21 mouse cellular contexts compared by ENCODE assay signal in genomic region chrX:167175319-167175718, GRCm38 (mm10). TPM values are rescaled to one million over a fixed set of nuclear protein-coding genes. Genes with fewer than 3 reads are reported as not detected.
DNase-seq lines count a peak whose midpoint lies in the region; ATAC-seq and TF ChIP-seq lines count a peak whose summit lies in the region.
"Had no signal": no experiment of that assay in that cellular context is flagged by ENCODE, and none has a peak within 500 bp of the region (broad histone marks: within the 10 kb centered on the region; RNA-seq: fewer than 3 reads in every experiment).

No protein-coding gene starts in this region.

- no peak overlapping the region for H3K4me3 ChIP-seq in heart, adult 2 months
- no peak overlapping the region for H3K4me3 ChIP-seq in testis, adult 2 months (ENCODE audit: control insufficient read depth, low read depth, low read length)
- H3K4me3 ChIP-seq: embryonic facial prominence, embryonic 13.5 days; forebrain, embryonic 15.5 days; heart, embryonic 13.5 days; layer of hippocampus, adult 2 months; limb, embryonic 15.5 days; liver, embryonic 15.5 days; megakaryocyte, embryonic 14.5 days; midbrain, embryonic 15.5 days had no signal

- no peak for TF ChIP-seq EP300 in heart, adult 2 months (IDR thresholded peaks at IDR 0.05; ENCODE audit: insufficient read depth, low read depth, low read length)

- no peak overlapping the region for H3K9ac ChIP-seq in heart, adult 2 months (ENCODE audit: low read depth, low read length)
- H3K9ac ChIP-seq: embryonic facial prominence, embryonic 13.5 days; forebrain, embryonic 15.5 days; heart, embryonic 13.5 days; limb, embryonic 15.5 days; liver, embryonic 15.5 days; midbrain, embryonic 15.5 days had no signal

- WGBS in heart, adult 2 months, result 54% methylated on average over 6 of the region's 6 CpGs

- H3K27me3 ChIP-seq in heart, adult 2 months (ENCODE audit: control insufficient read depth, insufficient read depth, low read length), result no peaks in the 10 kb centered on the region
- H3K27me3 ChIP-seq in testis, adult 2 months (ENCODE audit: control insufficient read depth, insufficient read depth, low read length), result no peaks in the 10 kb centered on the region
- H3K27me3 ChIP-seq: forebrain, embryonic 15.5 days; heart, embryonic 13.5 days; liver, embryonic 15.5 days had no signal

- H3K4me1 ChIP-seq in heart, adult 2 months (ENCODE audit: control insufficient read depth, insufficient read depth, low read length), result peaks cover 14% of the 10 kb centered on the region
- no peaks in the 10 kb centered on the region for H3K4me1 ChIP-seq in testis, adult 2 months (ENCODE audit: control insufficient read depth, insufficient read depth, low read length)
- H3K4me1 ChIP-seq: embryonic facial prominence, embryonic 13.5 days; forebrain, embryonic 15.5 days; limb, embryonic 15.5 days; liver, embryonic 15.5 days; midbrain, embryonic 15.5 days had no signal

- peak in 1 of 2 experiments; percentile 36 for DNase-seq in heart, adult 2 months
- DNase-seq in heart, postnatal 25 days (ENCODE audit: low spot score), result no peak
- no peak for DNase-seq in testis, postnatal 10 days (ENCODE audit: low spot score)
- DNase-seq in urinary bladder, adult 2 months (ENCODE audit: low spot score), result no peak
- no peak for DNase-seq in layer of hippocampus, adult 11-12 months (ENCODE audit: low spot score)
- DNase-seq in thymus, postnatal 14 days, result no peak
- DNase-seq: cerebellum, adult 11 months; kidney, adult 18-20 months; right cerebral cortex, postnatal 25 days; thymus, adult 2 months had no signal

- intact Hi-C loops in heart, adult 2 months (cut with DNase I), result no loop called here
- intact Hi-C loops in heart, postnatal 25 days (cut with DNase I), result no loop called here

- peak; percentile 60 for ATAC-seq in granulocyte monocyte progenitor cell, adult 5-6 weeks (replicated peaks; ENCODE audit: poor library complexity, severe bottlenecking)
- ATAC-seq: forebrain, embryonic 15.5 days; midbrain, embryonic 15.5 days had no signal

- no peak for TF ChIP-seq POLR2A in heart, adult 2 months (IDR thresholded peaks at IDR 0.05; ENCODE audit: insufficient read depth, low read depth, low read length)
- TF ChIP-seq POLR2A in testis, adult 2 months (IDR thresholded peaks at IDR 0.05; ENCODE audit: control insufficient read depth, low read depth, low read length), result no peak

- H3K79me2 ChIP-seq in heart, adult 2 months (replicated peaks; ENCODE audit: control insufficient read depth, insufficient read depth, low read length), result no peaks in the 10 kb centered on the region

- no peak for TF ChIP-seq CTCF in heart, adult 2 months (IDR thresholded peaks at IDR 0.05)
- TF ChIP-seq CTCF in testis, adult 2 months (IDR thresholded peaks at IDR 0.05; ENCODE audit: control insufficient read depth, insufficient read depth, insufficient replicate concordance, low read depth, low read length), result no peak

- peaks cover 4% of the 10 kb centered on the region; the same call in 1 of the 2 replicates for H3K36me3 ChIP-seq in heart, adult 2 months (ENCODE audit: control insufficient read depth, insufficient read depth, low read length)
- no peaks in the 10 kb centered on the region for H3K36me3 ChIP-seq in testis, adult 2 months (ENCODE audit: control insufficient read depth, insufficient read depth, low read length)
- H3K36me3 ChIP-seq: embryonic facial prominence, embryonic 13.5 days; forebrain, embryonic 15.5 days; heart, embryonic 13.5 days; limb, embryonic 15.5 days; liver, embryonic 15.5 days; midbrain, embryonic 15.5 days had no signal

- peak overlapping the region; percentile 48 for H3K27ac ChIP-seq in heart, adult 2 months
- H3K27ac ChIP-seq in testis, adult 2 months (ENCODE audit: control insufficient read depth, insufficient read depth, low read depth, low read length), result 0 out of 2 replicates have a peak overlapping the region, but pooled peaks have one; percentile 13
- H3K27ac ChIP-seq: embryonic facial prominence, embryonic 13.5 days; forebrain, embryonic 15.5 days; heart, embryonic 13.5 days; kidney, postnatal 0 days; layer of hippocampus, adult 2 months; limb, embryonic 15.5 days; liver, embryonic 15.5 days; midbrain, embryonic 15.5 days had no signal

RNA-seq across cellular contexts. Expression of gene Tmsb4x, which starts 33.8 kb away (rescaled TPM):
- 100 to 1,000 TPM; 435 to 610 TPM for total RNA-seq in heart, adult 2 months (2021)
- polyA plus RNA-seq in heart, adult 2 months (2012; rRNA removed), result 211 and 313 TPM in 2 replicates
- total RNA-seq in heart, postnatal 25 days (2021), result 100 to 1,000 TPM; 459 to 522 TPM
- 60.8 and 64.0 TPM in 2 replicates for polyA plus RNA-seq in testis, adult 2 months (2012; rRNA removed)
- 2,489 and 3,033 TPM in 2 replicates for total RNA-seq in granulocyte monocyte progenitor cell, adult 5-6 weeks (2014; fragmentation: Nextera tagmentation)
- 1,767 and 2,018 TPM in 2 replicates for total RNA-seq in granulocyte monocyte progenitor cell, adult 5-6 weeks (2017)
- 4,214 and 4,914 TPM in 2 replicates for polyA plus RNA-seq in urinary bladder, adult 2 months (2012; rRNA removed)
